Mouse (Mus musculus) limb, embryonic 12.5 days (tissue): ENCODE measurements around the gene Slc30a5. TPM values are rescaled to one million over a fixed set of nuclear protein-coding genes. Genes with fewer than 3 reads are reported as not detected.

Experiments used
- ATAC-seq: fragments of 200-750 bp; cut with Nextera tagmentation; 2 replicates; pipeline ENCODE4 v1.8.0; 2017; ENCODE audit warnings: low read depth, moderate TSS enrichment; ENCODE audit not compliant: insufficient number of reproducible peaks, insufficient read depth, low FRiP score, low TSS enrichment
- H3K27ac ChIP-seq: fragments of 300-500 bp; sonication (generic); 2 replicates; pipeline ENCODE4 v1.5.1; 2016; ENCODE audit warnings: mild to moderate bottlenecking, moderate library complexity
- H3K27me3 ChIP-seq: fragments of 300-500 bp; sonication (generic); 2 replicates; pipeline ENCODE4 v1.6.1; 2016; ENCODE audit warnings: mild to moderate bottlenecking, moderate library complexity
- H3K36me3 ChIP-seq: fragments of 300-500 bp; sonication (generic); 2 replicates; pipeline ENCODE4 v1.6.1; 2016; ENCODE audit warnings: mild to moderate bottlenecking, moderate library complexity
- H3K4me1 ChIP-seq: fragments of 300-500 bp; sonication (generic); replicated peaks from 2 replicates; pipeline ENCODE4 v1.6.1; 2016
- H3K4me2 ChIP-seq: fragments of 300-500 bp; sonication (generic); 2 replicates; pipeline ENCODE4 v1.6.1; 2016; ENCODE audit warnings: mild to moderate bottlenecking, moderate library complexity
- H3K4me3 ChIP-seq: fragments of 300-500 bp; sonication (generic); replicated peaks from 2 replicates; pipeline ENCODE4 v1.5.1; 2016; ENCODE audit warnings: mild to moderate bottlenecking
- H3K9ac ChIP-seq: fragments of 300-500 bp; sonication (generic); replicated peaks from 2 replicates; pipeline ENCODE4 v1.6.1; 2016; ENCODE audit warnings: mild to moderate bottlenecking, moderate library complexity
- H3K9me3 ChIP-seq: fragments of 300-500 bp; sonication (generic); 2 replicates; pipeline ENCODE4 v1.6.1; 2016; ENCODE audit warnings: mild to moderate bottlenecking, moderate library complexity
- WGBS: fragments of 180-500 bp; shearing (Covaris S2); methylation state at CpG from one replicate; pipeline ENCODE4 v1.1.7; 2016; 5-methylcytosine and 5-hydroxymethylcytosine counted together
- polyA plus RNA-seq: library from polyadenylated mRNA; unstranded; fragments of >200 nt; fragmentation: Nextera tagmentation; extraction: Ambion mirVana; gene quantifications from 2 replicates; pipeline ENCODE4 v1.2.1, GENCODE M21; 2016

Slc30a5 gene
- polyA plus RNA-seq, 1 experiment from 2014 or later = 54.7 TPM

- ATAC-seq = no peak
- no peaks in the 10 kb centered on the region; the same call in 1 of the 2 replicates for H3K36me3 ChIP-seq
- H3K4me3 ChIP-seq = no peak overlapping the region
- H3K4me1 ChIP-seq = peaks cover 17% of the 10 kb centered on the region
- H3K9me3 ChIP-seq = no peaks in the 10 kb centered on the region
- H3K9ac ChIP-seq = no peak overlapping the region
- peaks cover 3% of the 10 kb centered on the region; the same call in 1 of the 2 replicates for H3K27me3 ChIP-seq
- no peak overlapping the region for H3K4me2 ChIP-seq
- no peak overlapping the region for H3K27ac ChIP-seq
Measured at GRCm38 (mm10) chr13:100834777-100835176, 1.6 kb upstream of the Slc30a5 start.

GRCm38 (mm10) chr13:100833640-100834002 lies 394 bp upstream of the Slc30a5 start:
- Histone ChIP-seq H3K4me1 (peaks cover 17% of the 10 kb centered on the region), H3K27me3 (peaks cover 3% of the 10 kb centered on the region; the same call in 1 of the 2 replicates), H3K36me3 (no peaks in the 10 kb centered on the region; the same call in 1 of the 2 replicates), H3K4me3 (peak overlapping the region; percentile 96), H3K9ac (no peak overlapping the region), H3K9me3 (no peaks in the 10 kb centered on the region), H3K4me2 (peak overlapping the region; percentile 20; the same call in 1 of the 2 replicates), H3K27ac (no peak overlapping the region)
- 61% methylated on average over 6 of the region's 6 CpGs for WGBS
- no peak for ATAC-seq

- peaks cover 17% of the 10 kb centered on the region for H3K4me1 ChIP-seq
- H3K9ac ChIP-seq = peak overlapping the region; percentile 93
- peaks cover 9% of the 10 kb centered on the region for H3K36me3 ChIP-seq
- peak overlapping the region; percentile 96 for H3K4me3 ChIP-seq
- H3K4me2 ChIP-seq = peak overlapping the region; percentile 67
- 3% methylated on average over 8 of the region's 8 CpGs for WGBS
- peaks cover 3% of the 10 kb centered on the region; the same call in 1 of the 2 replicates for H3K27me3 ChIP-seq
- H3K9me3 ChIP-seq = no peaks in the 10 kb centered on the region
- ATAC-seq = no peak
- peak overlapping the region; percentile 89; the same call in 1 of the 2 replicates for H3K27ac ChIP-seq
Measured at GRCm38 (mm10) chr13:100832188-100832587, 1.0 kb downstream of the Slc30a5 start.

- Histone ChIP-seq H3K27me3 (no peaks in the 10 kb centered on the region), H3K4me1 (peaks cover 17% of the 10 kb centered on the region), H3K9me3 (no peaks in the 10 kb centered on the region), H3K4me3 (no peak overlapping the region), H3K4me2 (peak overlapping the region; percentile 67), H3K36me3 (peaks cover 18% of the 10 kb centered on the region), H3K9ac (no peak overlapping the region), H3K27ac (no peak overlapping the region)
- no peak for ATAC-seq
- WGBS = 91% methylated on average over 6 of the region's 6 CpGs
Measured at GRCm38 (mm10) chr13:100831123-100831522, 2.1 kb downstream of the Slc30a5 start.

- H3K4me3 ChIP-seq = no peak overlapping the region
- H3K27ac ChIP-seq = no peak overlapping the region
- H3K9ac ChIP-seq = no peak overlapping the region
- H3K27me3 ChIP-seq = no peaks in the 10 kb centered on the region
- H3K9me3 ChIP-seq = no peaks in the 10 kb centered on the region
- ATAC-seq = no peak
- peaks cover 66% of the 10 kb centered on the region for H3K36me3 ChIP-seq
- H3K4me2 ChIP-seq = no peak overlapping the region
- 93% methylated on average over 9 of the region's 9 CpGs for WGBS
- peaks cover 3% of the 10 kb centered on the region; the same call in 1 of the 2 replicates for H3K4me1 ChIP-seq
Measured at GRCm38 (mm10) chr13:100825627-100826410, 7.4 kb downstream of the Slc30a5 start.

- Histone ChIP-seq H3K9me3 (no peaks in the 10 kb centered on the region), H3K4me2 (no peak overlapping the region), H3K9ac (no peak overlapping the region), H3K4me3 (no peak overlapping the region), H3K27ac (no peak overlapping the region), H3K36me3 (peaks cover 75% of the 10 kb centered on the region), H3K27me3 (no peaks in the 10 kb centered on the region), H3K4me1 (no peaks in the 10 kb centered on the region)
- no peak for ATAC-seq
- WGBS = 93% methylated on average over 3 of the region's 3 CpGs
Measured at GRCm38 (mm10) chr13:100824916-100825315, 8.3 kb downstream of the Slc30a5 start.

- Histone ChIP-seq H3K4me1 (no peaks in the 10 kb centered on the region), H3K9ac (no peak overlapping the region), H3K9me3 (no peaks in the 10 kb centered on the region), H3K4me3 (no peak overlapping the region), H3K27ac (no peak overlapping the region), H3K4me2 (no peak overlapping the region), H3K36me3 (peaks cover 80% of the 10 kb centered on the region), H3K27me3 (no peaks in the 10 kb centered on the region)
- WGBS = 92% methylated on average over 6 of the region's 6 CpGs
- ATAC-seq = no peak
Measured at GRCm38 (mm10) chr13:100824306-100824705, 8.9 kb downstream of the Slc30a5 start.

GRCm38 (mm10) chr13:100823863-100824262 lies 9.4 kb downstream of the Slc30a5 start:
- WGBS = 96% methylated on average over 3 of the region's 3 CpGs
- no peak for ATAC-seq
- Histone ChIP-seq H3K4me1 (no peaks in the 10 kb centered on the region), H3K9me3 (no peaks in the 10 kb centered on the region), H3K27me3 (no peaks in the 10 kb centered on the region), H3K27ac (no peak overlapping the region), H3K4me3 (no peak overlapping the region), H3K4me2 (no peak overlapping the region), H3K9ac (no peak overlapping the region), H3K36me3 (peaks cover 84% of the 10 kb centered on the region)

GRCm38 (mm10) chr13:100814451-100814850 lies 18.8 kb downstream of the Slc30a5 start:
- no peak overlapping the region for H3K27ac ChIP-seq
- H3K9me3 ChIP-seq = no peaks in the 10 kb centered on the region
- H3K9ac ChIP-seq = no peak overlapping the region
- no peaks in the 10 kb centered on the region for H3K27me3 ChIP-seq
- H3K4me3 ChIP-seq = no peak overlapping the region
- no peaks in the 10 kb centered on the region for H3K4me1 ChIP-seq
- H3K36me3 ChIP-seq = peaks cover 83% of the 10 kb centered on the region
- WGBS = 93% methylated on average over 6 of the region's 6 CpGs
- H3K4me2 ChIP-seq = no peak overlapping the region
- no peak for ATAC-seq

GRCm38 (mm10) chr13:100805776-100806175 lies 27.5 kb downstream of the Slc30a5 start:
- H3K9ac ChIP-seq = no peak overlapping the region
- H3K36me3 ChIP-seq = peaks cover 78% of the 10 kb centered on the region
- no peaks in the 10 kb centered on the region for H3K9me3 ChIP-seq
- H3K27me3 ChIP-seq = no peaks in the 10 kb centered on the region
- H3K4me1 ChIP-seq = no peaks in the 10 kb centered on the region
- no peak overlapping the region for H3K4me2 ChIP-seq
- H3K27ac ChIP-seq = no peak overlapping the region
- no peak for ATAC-seq
- H3K4me3 ChIP-seq = no peak overlapping the region
- WGBS = 94% methylated on average over 3 of the region's 3 CpGs

GRCm38 (mm10) chr13:100797171-100797570 lies 36.1 kb downstream of the Slc30a5 start:
- no peak overlapping the region for H3K9ac ChIP-seq
- no peak overlapping the region for H3K4me2 ChIP-seq
- no peaks in the 10 kb centered on the region for H3K4me1 ChIP-seq
- peaks cover 6% of the 10 kb centered on the region; the same call in 1 of the 2 replicates for H3K9me3 ChIP-seq
- WGBS = 87% methylated on average over 6 of the region's 6 CpGs
- peaks cover 18% of the 10 kb centered on the region for H3K36me3 ChIP-seq
- no peak overlapping the region for H3K4me3 ChIP-seq
- H3K27ac ChIP-seq = no peak overlapping the region
- no peak for ATAC-seq
- no peaks in the 10 kb centered on the region for H3K27me3 ChIP-seq
